Mouse (Mus musculus) stomach, postnatal 0 days (tissue): ENCODE results near the gene Scn1b. TPM values are rescaled to one million over a fixed set of nuclear protein-coding genes. Genes with fewer than 3 reads are reported as not detected.
A peak's percentile ranks its signal among the peaks of the same experiment; 100 is the strongest.

Source experiments
- ATAC-seq: fragments of 200-750 bp; cut with Nextera tagmentation; 2 replicates; pipeline ENCODE4 v1.8.0; 2017; ENCODE audit not compliant: low FRiP score, low TSS enrichment
- DNase-seq: peaks from one replicate; pipeline ENCODE4 v3.0.0-alpha.2; 2016; ENCODE audit warnings: low spot score
- H3K27ac ChIP-seq: fragments of 300-500 bp; sonication (generic); replicated peaks from 2 replicates; pipeline ENCODE4 v1.5.1; 2014; ENCODE audit warnings: mild to moderate bottlenecking, control low read depth
- H3K27me3 ChIP-seq: fragments of 300-500 bp; sonication (generic); 2 replicates; pipeline ENCODE4 v1.6.1; 2014; ENCODE audit warnings: low read length; ENCODE audit not compliant: control insufficient read depth, insufficient read depth
- H3K36me3 ChIP-seq: fragments of 300-500 bp; sonication (generic); 2 replicates; pipeline ENCODE4 v1.6.1; 2014; ENCODE audit warnings: low read length, mixed read lengths; ENCODE audit not compliant: control insufficient read depth, insufficient read depth
- H3K4me1 ChIP-seq: fragments of 300-500 bp; sonication (generic); replicated peaks from 2 replicates; pipeline ENCODE4 v1.6.1; 2014; ENCODE audit warnings: antibody characterized with exemption; ENCODE audit not compliant: control insufficient read depth, insufficient read depth
- H3K4me2 ChIP-seq: fragments of 300-500 bp; sonication (generic); replicated peaks from 2 replicates; pipeline ENCODE4 v1.6.1; 2014; ENCODE audit warnings: low read depth, mild to moderate bottlenecking, control low read depth, moderate library complexity
- H3K4me3 ChIP-seq: fragments of 300-500 bp; sonication (generic); 2 replicates; pipeline ENCODE4 v1.5.1; 2014; ENCODE audit warnings: low read depth, low read length, control low read depth
- H3K9ac ChIP-seq: fragments of 300-500 bp; sonication (generic); 2 replicates; pipeline ENCODE4 v1.6.1; 2014; ENCODE audit warnings: mild to moderate bottlenecking, low read length, control low read depth, mixed read lengths
- H3K9me3 ChIP-seq: fragments of 300-500 bp; sonication (generic); 2 replicates; pipeline ENCODE4 v1.6.1; 2016; ENCODE audit warnings: low read length; ENCODE audit not compliant: control insufficient read depth
- CTCF ChIP-seq: IDR thresholded peaks from 2 replicates; pipeline ENCODE4 v1.5.1; 2016; ENCODE audit warnings: antibody characterized with exemption, low read depth, mild to moderate bottlenecking, moderate library complexity
- EP300 ChIP-seq: optimal IDR thresholded peaks from 2 replicates; pipeline ENCODE3; 2016; ENCODE audit warnings: antibody characterized with exemption
- WGBS: fragments of 180-500 bp; shearing (Covaris S2); extraction: QIAGEN DNeasy Blood & Tissue Kit; methylation state at CpG from one replicate; pipeline ENCODE4 v1.1.7; 2014; 5-methylcytosine and 5-hydroxymethylcytosine counted together
- polyA plus RNA-seq: library from polyadenylated mRNA; unstranded; fragments of >200 nt; fragmentation: Nextera tagmentation; extraction: Ambion mirVana; gene quantifications from 2 replicates; pipeline ENCODE4 v1.2.1, GENCODE M21; 2015

Gene Scn1b
- polyA plus RNA-seq, 1 experiment from 2014 or later: 2.5 TPM

DNA sequence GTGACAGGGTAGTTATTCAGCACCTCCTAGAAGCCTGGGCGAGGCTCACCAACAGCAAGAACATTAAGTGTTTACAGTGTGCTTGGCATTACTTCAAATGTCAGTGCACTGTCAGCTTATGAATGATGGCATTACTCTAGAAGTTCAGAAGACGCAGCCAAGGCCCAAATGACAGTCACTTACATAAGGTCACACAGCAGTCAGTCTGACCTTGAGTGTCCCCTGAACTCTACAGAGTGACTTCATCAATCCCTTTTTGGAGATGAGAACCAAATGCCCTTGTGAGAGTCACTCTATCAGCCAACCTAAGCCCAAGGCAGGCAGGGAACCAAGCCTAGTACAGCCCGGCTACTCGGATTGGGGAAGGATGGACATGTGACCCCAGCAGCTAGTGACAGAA, 5.1 kb upstream of the Scn1b start:
- ATAC-seq (no peak), DNase-seq (no peak)
- Histone ChIP-seq H3K4me1 (no peaks in the 10 kb centered on the region), H3K27me3 (no peaks in the 10 kb centered on the region), H3K4me2 (no peak overlapping the region), H3K27ac (no peak overlapping the region), H3K4me3 (no peak overlapping the region), H3K36me3 (peaks cover 35% of the 10 kb centered on the region), H3K9me3 (no peaks in the 10 kb centered on the region), H3K9ac (no peak overlapping the region)
- 80% methylated on average over 4 of the region's 4 CpGs for WGBS
- TF ChIP-seq CTCF: no peak
- TF ChIP-seq EP300: no peak

DNA sequence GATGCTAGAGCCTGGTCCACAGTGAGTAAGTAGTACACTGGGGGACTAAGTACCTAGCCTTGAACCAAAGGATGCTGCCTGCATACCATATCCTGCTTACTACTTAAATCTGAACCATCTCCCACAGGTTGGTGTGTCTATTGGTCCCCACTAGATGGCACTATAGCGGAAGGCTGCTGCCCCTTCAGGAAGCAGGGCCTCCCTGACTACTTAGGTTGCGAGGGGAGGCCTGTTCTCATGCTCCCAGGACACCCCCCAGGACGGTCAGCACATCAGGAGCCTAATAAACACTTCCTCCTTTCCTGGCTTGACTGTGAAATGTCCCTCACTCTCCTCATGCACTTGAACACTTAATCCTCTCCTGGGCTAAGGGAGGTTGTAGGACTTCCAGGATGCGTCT, 4.0 kb upstream of the Scn1b start:
- ATAC-seq (peak; percentile 40; the same call in 1 of the 2 replicates), DNase-seq (peak; percentile 42)
- H3K4me2 ChIP-seq: no peak overlapping the region
- peaks cover 30% of the 10 kb centered on the region for H3K36me3 ChIP-seq
- no peak overlapping the region for H3K4me3 ChIP-seq
- H3K4me1 ChIP-seq: no peaks in the 10 kb centered on the region
- no peaks in the 10 kb centered on the region for H3K9me3 ChIP-seq
- no peaks in the 10 kb centered on the region for H3K27me3 ChIP-seq
- TF ChIP-seq EP300: no peak
- peak; percentile 89 for TF ChIP-seq CTCF
- H3K9ac ChIP-seq: no peak overlapping the region
- 36% methylated on average over 4 of the region's 4 CpGs for WGBS
- no peak overlapping the region for H3K27ac ChIP-seq

GRCm38 (mm10) chr7:31130197-31130596, 3.4 kb upstream of the Scn1b start:
- no peak for TF ChIP-seq CTCF
- no peak for TF ChIP-seq EP300
- peaks cover 24% of the 10 kb centered on the region for H3K36me3 ChIP-seq

GRCm38 (mm10) chr7:31128157-31128705, 1.4 kb upstream of the Scn1b start:
- no peaks in the 10 kb centered on the region for H3K27me3 ChIP-seq
- H3K4me2 ChIP-seq: no peak overlapping the region
- no peaks in the 10 kb centered on the region for H3K9me3 ChIP-seq
- H3K36me3 ChIP-seq: peaks cover 17% of the 10 kb centered on the region
- no peak for DNase-seq
- H3K4me1 ChIP-seq: no peaks in the 10 kb centered on the region
- no peak overlapping the region for H3K9ac ChIP-seq
- no peak for TF ChIP-seq CTCF
- TF ChIP-seq EP300: no peak
- H3K27ac ChIP-seq: no peak overlapping the region
- WGBS: 63% methylated on average over 9 of the region's 9 CpGs
- no peak overlapping the region for H3K4me3 ChIP-seq
- ATAC-seq: no peak

More at GRCm38 (mm10) chr7:31130197-31130596, 3.4 kb upstream of the Scn1b start:
- no peak overlapping the region for H3K4me2 ChIP-seq
- H3K4me3 ChIP-seq: no peak overlapping the region
- ATAC-seq (no peak), DNase-seq (no peak)
- H3K9ac ChIP-seq: no peak overlapping the region
- H3K4me1 ChIP-seq: no peaks in the 10 kb centered on the region
- H3K27me3 ChIP-seq: no peaks in the 10 kb centered on the region
- H3K9me3 ChIP-seq: no peaks in the 10 kb centered on the region
- 91% methylated on average over 7 of the region's 7 CpGs for WGBS
- no peak overlapping the region for H3K27ac ChIP-seq

- under 1% methylated on average over 45 of the region's 53 CpGs for WGBS
- TF ChIP-seq CTCF: no peak
Observed at GRCm38 (mm10) chr7:31126211-31126751, 522 bp downstream of the Scn1b start.

GRCm38 (mm10) chr7:31125116-31125515, 1.7 kb downstream of the Scn1b start:
- no peak for ATAC-seq
- 79% methylated on average over 13 of the region's 13 CpGs for WGBS

More at GRCm38 (mm10) chr7:31126211-31126751, 522 bp downstream of the Scn1b start:
- no peak overlapping the region for H3K27ac ChIP-seq
- H3K36me3 ChIP-seq: peaks cover 11% of the 10 kb centered on the region
- peak overlapping the region; percentile 65 for H3K4me3 ChIP-seq
- H3K4me2 ChIP-seq: peak overlapping the region; percentile 98
- DNase-seq (no peak), ATAC-seq (peak; percentile 9; the same call in 1 of the 2 replicates)
- H3K27me3 ChIP-seq: no peaks in the 10 kb centered on the region
- no peaks in the 10 kb centered on the region for H3K9me3 ChIP-seq
- peak overlapping the region; percentile 63 for H3K9ac ChIP-seq
- H3K4me1 ChIP-seq: no peaks in the 10 kb centered on the region

More at GRCm38 (mm10) chr7:31125116-31125515, 1.7 kb downstream of the Scn1b start:
- Histone ChIP-seq H3K27ac (no peak overlapping the region), H3K4me2 (no peak overlapping the region), H3K9ac (no peak overlapping the region), H3K4me1 (no peaks in the 10 kb centered on the region), H3K27me3 (no peaks in the 10 kb centered on the region), H3K36me3 (peaks cover 8% of the 10 kb centered on the region), H3K4me3 (no peak overlapping the region), H3K9me3 (no peaks in the 10 kb centered on the region)
- no peak for TF ChIP-seq EP300
- no peak for TF ChIP-seq CTCF
- DNase-seq: no peak
